Mouse (Mus musculus) liver, embryonic 14 days (tissue): Measurements from ENCODE around the gene Bysl. TPM values are rescaled to one million over a fixed set of nuclear protein-coding genes. Genes with fewer than 3 reads are reported as not detected.

ENCODE experiments used
- polyA plus RNA-seq: library from polyadenylated mRNA; depleted of rRNA; stranded (reverse); fragments of >200 nt; gene quantifications from 2 replicates; pipeline ENCODE4 v1.2.3, GENCODE M21; 2012; rRNA removed

Bysl gene
- polyA plus RNA-seq, result 10.9 and 12.9 TPM in 2 replicates

GRCm38 (mm10) chr17:47610849-47611660 is at the start of gene Bysl, which contains the start of the genes Med20 and Gm20517:
Bysl (minus strand) TSS chr17:47611492.
Med20 (plus strand) TSS chr17:47611582.
Gm20517 (plus strand) TSS chr17:47611589.

GRCm38 (mm10) chr17:47630678-47631065 is 19.4 kb upstream of the Bysl start, which contains the start of gene Usp49:
Usp49 (plus strand) TSS chr17:47630690.

Other genes with a start within 250 kb of the Bysl start
- gene Mrps10, start 242.6 kb downstream of the Bysl start, polyA plus RNA-seq, result 20.6 and 23.0 TPM in 2 replicates
- 0.37 TPM in 2 replicates for gene Guca1b, start 226.1 kb downstream of the Bysl start, polyA plus RNA-seq
- gene Guca1a, start 210.9 kb downstream of the Bysl start, polyA plus RNA-seq, result 0.59 and 0.90 TPM in 2 replicates
- 0.46 and 0.55 TPM in 2 replicates for gene AI661453, start 174.9 kb downstream of the Bysl start, polyA plus RNA-seq
- 0.57 and 0.89 TPM in 2 replicates for gene 1700001C19Rik, start 174.1 kb downstream of the Bysl start, polyA plus RNA-seq
- gene Taf8, start 109.2 kb downstream of the Bysl start, polyA plus RNA-seq, result 15.4 and 16.7 TPM in 2 replicates
- 179 and 198 TPM in 2 replicates for gene Ccnd3, start 106.4 kb downstream of the Bysl start, polyA plus RNA-seq
- 21.0 and 24.1 TPM in 2 replicates for gene Med20, start 90 bp upstream of the Bysl start, polyA plus RNA-seq
- 0.83 and 1.2 TPM in 2 replicates for gene Gm20517, start 97 bp upstream of the Bysl start, polyA plus RNA-seq
- 6.2 and 7.2 TPM in 2 replicates for gene Usp49, start 19.2 kb upstream of the Bysl start, polyA plus RNA-seq
- gene Tomm6, start 76.9 kb upstream of the Bysl start, polyA plus RNA-seq, result 45.6 and 70.2 TPM in 2 replicates
- 2.4 and 2.6 TPM in 2 replicates for gene Frs3, start 77.5 kb upstream of the Bysl start, polyA plus RNA-seq
- 0.25 and 0.27 TPM in 2 replicates for gene Gm21981, start 83.0 kb upstream of the Bysl start, polyA plus RNA-seq
- gene Prickle4, start 83.2 kb upstream of the Bysl start, polyA plus RNA-seq, result 0.15 TPM in 1 of 2 replicates, not detected in the other
- not detected in 2 replicates for gene Pgc, start 115.3 kb upstream of the Bysl start, polyA plus RNA-seq
- 2.5 and 2.8 TPM in 2 replicates for gene Tfeb, start 125.5 kb upstream of the Bysl start, polyA plus RNA-seq
- 4.8 and 5.1 TPM in 2 replicates for gene Mdfi, start 223.2 kb upstream of the Bysl start, polyA plus RNA-seq